Mouse (Mus musculus): Measurements from ENCODE around the gene Dtymk.

GRCm38 (mm10) chr1:93794526-93794925 lies 7.2 kb downstream of the Dtymk start:
- no peak for TF ChIP-seq MAX (IDR thresholded peaks at IDR 0.05; ENCODE audit: low read depth)
- TF ChIP-seq E2F4 (IDR thresholded peaks at IDR 0.05; ENCODE audit: insufficient read depth) = no peak
- no peak for TF ChIP-seq POLR2A (IDR thresholded peaks at IDR 0.05; ENCODE audit: insufficient read length, low read depth)
- TF ChIP-seq USF1 (IDR thresholded peaks at IDR 0.05; ENCODE audit: low read depth) = no peak
- no peak for TF ChIP-seq TCF12 (IDR thresholded peaks at IDR 0.05; ENCODE audit: insufficient read depth, poor library complexity, severe bottlenecking)
- TF ChIP-seq MYOG (IDR thresholded peaks at IDR 0.05; ENCODE audit: control insufficient read depth in 1 of 3, insufficient read depth in 1 of 3, insufficient read length in 2 of 3, low read depth in 2 of 3) = no peak
- no peak for TF ChIP-seq POLR2AphosphoS2 (IDR thresholded peaks at IDR 0.05; ENCODE audit: insufficient read length, low read depth)
- no peak for TF ChIP-seq MYOD1 (IDR thresholded peaks at IDR 0.05; ENCODE audit: control insufficient read depth in 1 of 3, insufficient read length in 2 of 3, low read depth in 2 of 3)
- TF ChIP-seq REST (IDR thresholded peaks at IDR 0.05; ENCODE audit: insufficient read depth, insufficient read length) = no peak
- no peak for TF ChIP-seq CEBPB (IDR thresholded peaks at IDR 0.05; ENCODE audit: insufficient read depth, poor library complexity, severe bottlenecking)
